Mouse (Mus musculus): ENCODE results near the gene Rnf220. TPM values are rescaled to one million over a fixed set of nuclear protein-coding genes. Genes with fewer than 3 reads are reported as not detected.

Rnf220 gene
- total RNA-seq, 2 experiments from 2014 or later, result 45.8 to 46.7 TPM

DNA sequence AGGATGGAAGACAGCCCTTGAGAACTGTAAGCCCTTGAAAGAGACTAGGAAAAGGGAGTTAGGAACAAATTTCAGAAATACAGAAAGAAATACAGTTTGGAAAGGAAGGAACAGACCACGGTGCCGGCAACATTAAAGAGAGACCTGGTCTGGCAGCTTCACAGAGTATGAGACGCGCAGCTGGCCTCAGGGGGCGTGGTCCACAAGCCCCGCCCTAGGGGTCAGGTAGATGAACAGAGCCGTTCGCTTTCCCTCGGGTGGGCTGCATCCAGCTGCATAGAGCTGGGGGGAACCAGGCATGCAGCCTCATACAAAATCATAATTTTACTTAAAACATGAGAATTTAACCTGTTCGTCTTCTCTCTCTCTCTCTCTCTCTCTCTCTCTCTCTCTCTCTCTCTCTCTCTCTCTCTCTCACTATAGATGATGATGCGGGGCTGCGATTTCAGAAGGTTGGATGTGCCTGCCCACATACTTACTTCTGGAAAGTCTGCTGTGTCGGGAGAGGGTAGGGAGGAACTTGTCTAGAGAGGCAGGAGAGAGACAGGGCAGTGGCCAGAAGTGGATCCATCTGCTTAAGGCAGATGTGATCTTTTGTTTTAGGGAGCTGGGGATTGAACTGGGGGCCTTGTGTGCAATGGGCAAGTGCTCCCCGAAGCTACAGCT lies 59.7 kb downstream of the Rnf220 start:
- DNase-seq, result no peak

DNA sequence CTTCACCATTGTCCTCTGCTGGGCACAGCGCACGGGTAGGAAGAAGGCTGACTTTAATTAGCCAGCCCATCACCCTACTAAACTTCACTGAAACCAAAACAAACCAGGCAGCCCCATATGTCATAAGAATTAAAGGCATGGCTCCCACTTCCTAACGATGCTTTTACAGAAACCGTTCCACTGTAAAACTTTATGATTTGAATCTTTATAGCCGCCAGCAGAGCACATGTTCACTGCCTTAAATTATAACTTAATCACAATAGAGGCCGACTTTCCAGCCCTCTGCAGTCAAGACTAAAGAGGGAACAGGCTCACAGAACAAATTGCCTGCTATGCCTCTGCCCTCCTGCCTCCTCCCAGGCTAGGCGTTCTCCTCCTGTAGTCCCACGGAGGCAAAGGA lies 62.5 kb downstream of the Rnf220 start:
- DNase-seq, result no peak

DNA sequence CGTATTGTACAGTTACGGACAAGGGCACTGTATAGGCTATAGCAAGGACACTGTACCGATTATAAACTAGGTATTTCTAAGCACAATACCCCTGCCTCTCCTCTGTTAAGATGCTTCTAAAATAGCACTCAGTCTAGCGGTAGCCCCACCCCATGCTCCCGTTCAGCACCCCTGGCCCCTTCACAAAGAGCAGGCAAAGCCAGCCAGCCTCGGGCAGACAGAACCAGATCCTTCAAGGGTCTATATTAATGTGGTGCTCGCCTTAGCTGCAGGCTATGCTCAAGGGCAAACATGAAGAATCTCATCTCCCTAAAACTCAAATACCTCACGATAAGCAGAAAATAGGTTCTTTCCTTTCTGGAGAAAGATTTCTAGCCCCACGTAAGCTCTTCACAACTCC lies 67.2 kb downstream of the Rnf220 start:
- DNase-seq, result no peak

DNA sequence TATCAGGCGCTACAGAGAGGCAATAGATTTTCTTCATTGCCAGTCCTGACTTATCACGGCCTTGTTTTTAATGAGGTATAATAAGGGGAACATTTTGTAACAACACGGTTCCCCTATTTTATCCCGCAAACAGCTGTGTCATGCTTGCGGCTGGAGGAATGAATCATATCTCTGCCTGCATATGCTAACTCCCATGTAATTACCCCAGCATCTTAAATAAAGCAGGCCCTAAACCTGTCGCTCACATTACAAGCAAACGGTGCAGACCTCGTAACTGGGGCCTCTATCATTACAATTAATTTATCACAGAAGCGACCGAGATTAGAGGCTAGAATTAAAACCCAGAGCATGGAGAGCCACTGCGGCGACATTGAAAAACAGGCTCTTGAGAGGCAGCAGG lies 69.3 kb downstream of the Rnf220 start:
- no peak for DNase-seq

DNA sequence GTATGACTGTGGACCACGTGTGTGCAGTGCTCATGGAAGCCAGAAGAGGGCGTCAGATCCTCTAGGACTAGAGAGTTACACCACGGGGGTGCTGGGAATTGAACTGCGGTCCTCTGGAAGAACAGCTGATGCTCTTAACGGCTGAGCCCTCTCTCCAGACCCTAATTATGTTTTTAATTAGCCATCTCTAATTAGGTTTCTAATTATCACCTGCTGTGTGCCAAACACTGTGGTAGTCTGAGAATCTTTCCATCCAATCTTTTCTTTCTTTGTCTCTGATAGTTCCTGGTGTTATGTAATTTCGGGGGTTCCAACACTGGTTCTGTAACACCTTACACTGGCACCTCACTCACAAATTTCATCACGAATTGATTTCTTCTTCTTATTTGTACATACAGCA lies 75.8 kb downstream of the Rnf220 start:
- DNase-seq, result no peak

DNA sequence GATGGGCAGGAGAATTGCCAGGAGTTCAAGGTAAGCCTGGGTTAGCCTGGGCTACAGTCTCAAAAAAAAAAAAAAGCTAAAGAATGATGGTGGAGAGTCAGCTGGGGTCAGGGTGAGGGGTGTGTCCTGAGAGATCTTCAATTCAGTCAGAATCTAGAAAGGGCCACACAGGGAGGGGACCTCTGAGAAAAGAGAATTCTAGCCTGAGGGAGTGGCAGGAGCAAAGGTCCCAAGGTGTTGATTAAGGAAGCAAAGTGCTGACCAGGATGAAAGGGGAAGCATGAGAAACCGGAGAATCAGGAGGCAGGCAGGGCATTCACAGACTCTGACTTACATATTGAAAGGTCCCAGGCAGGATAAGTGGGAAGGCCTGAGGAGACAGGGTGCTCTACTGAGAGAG lies 80.0 kb downstream of the Rnf220 start:
- no peak for DNase-seq

DNA sequence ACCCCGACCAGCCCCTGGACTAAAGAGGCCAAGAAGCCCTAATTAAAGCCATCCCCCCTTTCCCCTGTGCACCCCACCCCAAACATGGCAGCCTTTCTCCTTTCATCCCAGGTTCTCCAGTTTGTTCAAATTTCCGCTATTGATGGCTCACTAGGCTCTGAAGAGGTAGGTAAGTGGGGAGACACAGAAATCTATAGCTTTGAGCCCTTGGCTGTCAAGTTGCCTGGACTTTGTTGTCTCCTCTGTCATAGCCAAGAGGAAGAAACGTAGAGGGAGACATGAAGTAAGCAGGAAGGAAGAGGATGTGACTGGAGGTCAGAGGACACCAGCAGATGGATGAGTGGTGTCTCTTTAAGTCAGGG lies 86.8 kb downstream of the Rnf220 start:
- no peak for DNase-seq

DNA sequence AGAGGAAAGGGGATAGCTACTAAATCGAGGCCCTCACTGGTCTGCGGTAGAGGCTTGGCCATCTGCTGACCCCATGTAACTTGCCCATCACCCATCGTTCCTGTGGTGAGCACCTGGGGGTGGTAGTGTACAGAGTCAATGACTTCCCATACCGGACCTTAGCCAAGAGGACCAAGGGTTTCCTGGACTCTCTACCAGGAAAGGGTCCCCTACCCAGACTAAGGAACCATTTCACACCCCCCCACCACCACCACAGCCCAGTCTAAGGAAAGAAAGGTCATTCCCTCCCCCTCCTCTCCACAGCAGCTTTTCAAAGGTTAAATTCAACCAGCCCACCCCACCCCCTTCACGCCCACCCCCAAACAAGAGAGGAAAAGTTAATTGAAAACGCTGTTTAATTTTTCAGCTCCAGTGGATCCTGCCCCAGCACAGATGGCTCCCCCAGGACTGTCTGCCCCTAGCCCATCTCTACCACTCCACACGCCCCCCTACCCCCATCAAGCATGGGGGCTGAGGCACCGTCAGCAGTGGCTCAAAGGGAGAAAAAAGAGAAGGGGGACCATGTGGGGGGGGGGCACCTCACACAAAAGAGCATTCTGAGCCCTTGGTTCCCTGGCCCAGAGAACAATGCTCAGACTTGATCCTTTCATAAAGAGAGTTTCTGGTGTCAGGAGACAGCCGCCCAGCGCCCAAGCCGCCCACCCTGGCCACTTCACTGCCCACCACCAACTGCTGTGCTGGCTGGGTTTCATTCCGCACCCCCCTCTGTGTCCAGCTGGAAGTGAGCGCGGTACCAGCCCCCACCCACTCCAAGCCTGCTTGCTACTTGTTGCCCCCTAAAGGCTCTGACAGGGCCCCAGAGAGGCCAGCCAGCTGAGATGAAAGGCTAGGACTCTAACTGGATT lies 87.5 kb downstream of the Rnf220 start:
- no peak for DNase-seq

DNA sequence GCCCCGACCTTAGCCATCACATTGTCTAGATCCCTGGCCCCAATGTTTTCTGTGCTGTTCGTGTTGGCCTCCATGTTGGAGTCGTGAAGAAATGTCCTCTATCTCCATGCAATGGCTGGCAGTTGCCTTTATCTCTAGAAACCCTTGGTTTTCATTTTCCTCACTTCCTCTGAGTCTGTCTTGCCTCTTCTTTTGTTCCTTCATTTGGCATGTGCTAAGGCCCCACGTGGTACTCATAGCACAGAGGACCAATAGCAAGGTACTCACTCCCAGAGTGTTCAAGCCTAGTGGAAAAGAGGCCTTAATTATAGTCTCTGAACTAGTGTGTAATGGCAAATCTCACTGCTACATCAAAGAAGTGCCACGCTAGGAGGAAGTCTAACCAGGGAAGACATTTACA lies 88.9 kb downstream of the Rnf220 start:
- DNase-seq, result no peak

DNA sequence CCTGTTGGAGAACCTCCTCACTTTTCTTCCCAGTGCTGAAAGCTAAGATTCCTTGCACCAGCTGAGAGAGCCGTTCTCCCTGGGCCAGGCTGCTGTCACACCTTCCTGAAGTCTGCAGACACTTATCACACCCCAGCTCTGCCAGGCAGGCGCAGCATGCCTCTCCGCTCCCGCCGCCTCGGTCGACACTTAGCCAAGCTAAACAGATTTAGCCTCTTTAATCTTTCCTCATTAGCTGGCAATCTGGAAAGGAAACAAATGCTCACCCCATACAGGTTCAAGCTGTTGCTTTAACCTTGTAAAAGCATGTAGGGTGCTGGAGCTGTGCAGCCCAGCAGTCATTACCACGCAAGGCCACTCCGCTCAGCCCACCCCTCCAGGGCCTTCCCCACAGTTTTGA lies 90.9 kb downstream of the Rnf220 start:
- peak; percentile 22 for DNase-seq

DNA sequence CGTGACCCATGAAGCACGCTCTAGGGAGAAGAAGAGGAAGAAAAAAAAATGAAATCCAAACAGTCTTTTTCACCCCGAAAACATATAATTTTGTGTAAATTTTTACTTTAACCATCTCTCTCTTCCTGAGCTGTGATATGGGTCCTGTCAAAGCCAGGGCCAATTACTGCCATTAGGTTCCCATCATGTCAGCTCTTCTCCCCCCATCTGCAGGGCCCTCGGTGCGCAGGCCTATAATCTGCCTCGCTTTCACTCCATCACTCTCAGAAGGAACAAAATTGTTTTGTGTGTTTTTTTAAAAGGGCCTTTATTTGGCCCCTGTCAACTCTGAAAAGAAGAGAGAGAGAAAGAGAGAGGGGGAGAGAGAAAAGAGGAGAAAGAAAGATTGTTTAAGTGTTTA lies 91.6 kb downstream of the Rnf220 start:
- DNase-seq, result no peak

DNA sequence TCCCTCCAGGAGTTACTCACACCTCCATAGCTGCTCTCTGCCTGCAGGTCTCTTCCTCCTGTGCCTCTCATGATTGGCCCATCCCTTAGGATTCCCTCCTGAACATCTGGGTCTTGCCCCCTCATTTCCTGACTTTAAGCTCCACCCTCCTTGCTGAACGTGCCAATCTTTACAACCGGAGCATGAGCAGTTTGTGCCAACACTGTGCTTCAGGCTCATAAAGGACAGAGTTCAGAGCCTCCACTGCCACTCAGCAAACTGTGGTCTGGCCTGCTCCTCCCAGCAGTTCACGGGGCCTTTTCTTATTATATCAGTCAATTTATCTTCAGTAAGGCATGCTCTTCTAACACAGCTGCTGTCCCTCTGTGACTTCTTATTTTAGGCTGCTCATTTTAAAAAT lies 93.4 kb downstream of the Rnf220 start:
- DNase-seq, result no peak

DNA sequence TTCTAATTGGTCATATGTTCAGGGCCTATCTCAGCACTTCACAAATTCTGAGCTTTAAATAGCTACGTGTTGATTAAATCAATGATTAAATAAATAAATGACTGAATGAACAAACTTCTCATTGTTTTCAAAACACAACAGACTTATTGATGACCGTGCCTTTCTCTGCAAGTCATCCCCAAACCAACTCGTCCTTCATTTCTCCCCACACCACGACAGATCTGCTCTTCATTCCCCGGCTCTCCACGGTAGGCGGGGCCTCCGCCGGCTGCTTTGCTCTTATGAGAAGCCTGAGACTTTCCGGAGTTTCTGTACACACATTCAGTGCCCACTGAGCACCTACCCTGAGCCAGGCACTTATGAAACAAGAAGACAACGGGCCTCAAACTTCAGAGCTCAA lies 99.7 kb downstream of the Rnf220 start:
- no peak for DNase-seq

DNA sequence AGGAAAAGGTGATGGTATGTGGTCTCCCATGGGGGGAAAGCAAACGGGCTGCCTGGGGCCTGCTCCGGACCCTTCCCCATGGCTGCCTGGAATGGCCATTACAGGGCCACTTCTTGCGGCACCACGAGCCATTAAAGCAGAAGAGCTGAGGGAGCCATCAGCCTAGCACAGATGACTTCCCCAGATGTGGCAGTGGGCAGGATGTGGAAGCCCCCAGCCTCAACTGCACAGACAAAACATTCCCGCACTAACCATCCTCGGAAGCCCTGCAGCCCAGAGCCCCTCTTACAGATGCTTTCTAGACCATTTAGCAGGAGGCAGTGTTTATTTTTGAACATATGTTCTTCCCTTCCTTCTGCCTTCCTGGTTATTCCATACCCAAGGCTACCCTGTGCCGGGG lies 103.8 kb downstream of the Rnf220 start:
- DNase-seq, result no peak

DNA sequence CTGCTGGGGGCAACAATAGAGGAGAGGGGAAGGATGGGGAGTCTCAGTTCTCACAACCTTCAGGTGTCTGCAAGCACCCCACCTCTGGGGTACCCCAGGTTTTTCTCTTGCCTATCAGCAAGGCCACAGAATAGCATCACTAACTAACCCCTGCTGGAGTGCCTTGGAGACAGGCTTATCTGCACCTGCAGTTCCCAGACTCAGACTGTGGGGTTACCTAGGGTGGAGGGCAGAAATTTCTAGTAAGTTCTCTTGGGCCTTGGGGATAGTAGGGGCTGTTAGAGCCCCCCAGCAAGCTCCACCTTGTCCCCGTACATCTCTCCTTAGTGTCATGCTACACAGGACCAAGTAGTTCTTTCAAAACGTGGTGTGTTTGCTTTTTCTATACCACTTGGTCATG lies 104.5 kb downstream of the Rnf220 start:
- DNase-seq, result no peak

DNA sequence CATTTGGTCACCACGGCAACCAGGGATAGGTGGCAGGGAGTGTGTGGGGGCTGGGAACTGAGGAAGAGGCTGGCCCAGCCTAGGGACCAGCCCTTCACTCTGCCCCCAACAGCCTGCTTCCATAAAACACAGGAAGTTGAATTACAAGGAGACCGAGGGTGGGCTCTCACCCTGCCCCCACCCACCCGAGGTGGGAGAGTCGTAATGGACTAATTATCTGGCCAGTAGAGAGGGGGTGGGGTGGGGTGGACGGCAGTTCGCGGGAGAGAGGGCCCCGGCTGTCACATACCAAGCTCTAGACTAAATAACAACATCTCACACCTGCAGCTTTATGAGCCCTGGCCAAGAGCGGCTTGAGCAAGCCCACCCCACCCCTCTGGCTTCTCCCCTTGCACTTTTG lies 104.9 kb downstream of the Rnf220 start:
- no peak for DNase-seq

DNA sequence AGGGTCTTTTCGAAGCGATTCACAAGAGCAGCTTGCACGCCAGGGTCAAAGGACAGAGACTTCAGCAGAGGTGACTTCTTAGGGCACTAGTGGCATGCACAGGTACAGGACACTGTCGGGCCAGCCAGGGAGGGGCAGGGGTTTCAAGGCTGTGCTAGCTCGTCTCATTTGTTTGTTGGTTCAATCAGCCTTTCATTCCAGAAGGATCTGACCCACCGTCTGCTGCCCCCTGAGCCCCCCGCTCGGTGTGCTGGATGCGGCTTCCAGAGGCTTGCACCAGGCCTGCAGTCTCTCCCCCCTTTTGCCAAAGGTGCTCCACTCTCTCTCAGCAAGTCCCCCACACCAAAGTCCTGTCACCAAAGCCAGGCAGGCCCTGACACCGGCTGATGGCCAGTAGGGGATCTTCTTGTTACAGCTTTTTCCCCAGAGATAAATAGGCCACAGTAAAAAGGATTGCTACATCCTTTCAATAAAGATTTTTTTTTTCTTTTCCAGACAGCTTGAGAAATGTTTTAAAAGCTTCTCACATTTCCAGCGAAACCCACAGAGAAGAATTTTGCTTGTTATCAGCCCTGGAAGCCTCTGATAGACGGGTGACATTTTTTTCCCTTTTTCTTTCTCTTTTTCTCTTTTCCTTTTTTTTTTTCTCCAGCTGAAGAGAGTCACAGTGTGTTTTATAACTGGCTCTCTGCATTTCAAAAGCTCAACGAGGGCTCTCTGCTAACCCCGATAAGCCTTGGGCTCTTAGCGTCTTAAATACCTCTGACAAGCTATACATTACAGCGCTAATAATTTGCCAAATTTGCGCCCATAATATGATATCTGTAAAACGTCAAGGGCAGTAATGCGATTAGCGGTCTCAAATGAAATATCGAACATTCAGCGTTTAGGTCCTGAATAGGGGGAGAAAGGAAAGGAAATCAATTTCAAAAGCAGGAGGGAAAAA lies 105.7 kb downstream of the Rnf220 start:
- DNase-seq, result no peak

DNA sequence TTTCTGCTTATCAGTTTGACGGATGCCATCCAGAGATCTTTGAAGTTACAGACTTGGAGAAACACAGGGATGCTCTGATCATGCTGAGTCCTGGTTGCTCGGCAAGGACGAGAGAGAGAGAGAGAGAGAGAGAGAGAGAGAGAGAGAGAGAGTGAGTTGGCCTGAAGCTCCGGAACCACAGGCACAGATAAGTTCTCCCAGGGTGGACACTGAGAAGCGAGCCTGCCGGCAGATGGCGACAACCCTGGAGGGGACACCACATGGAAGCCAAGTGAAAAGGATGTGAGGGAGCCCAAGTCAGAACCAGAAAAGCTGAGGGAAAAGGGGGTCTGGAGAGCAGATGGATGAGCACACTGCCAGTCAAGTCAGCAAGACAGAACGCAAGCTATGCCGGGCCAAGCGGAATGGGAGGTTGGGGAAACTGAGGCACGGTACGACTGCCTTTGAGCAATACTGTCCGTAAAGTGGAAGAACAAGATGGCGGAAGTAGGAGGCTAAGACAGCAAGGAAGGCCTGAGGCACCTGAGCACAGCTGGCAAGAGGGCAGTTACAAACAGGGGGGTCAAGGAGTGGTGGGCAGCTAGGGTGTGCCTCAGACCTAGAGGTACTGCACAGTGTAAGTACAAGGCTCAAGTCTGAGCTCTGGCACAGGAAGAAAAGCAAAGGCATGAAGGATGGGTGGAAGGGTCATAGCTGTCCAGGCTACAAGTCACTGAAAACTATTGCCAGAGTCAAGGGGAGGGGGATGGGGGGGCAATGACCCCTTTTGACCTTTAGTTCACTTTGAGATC lies 107.4 kb downstream of the Rnf220 start:
- DNase-seq, result peak; percentile 55

DNA sequence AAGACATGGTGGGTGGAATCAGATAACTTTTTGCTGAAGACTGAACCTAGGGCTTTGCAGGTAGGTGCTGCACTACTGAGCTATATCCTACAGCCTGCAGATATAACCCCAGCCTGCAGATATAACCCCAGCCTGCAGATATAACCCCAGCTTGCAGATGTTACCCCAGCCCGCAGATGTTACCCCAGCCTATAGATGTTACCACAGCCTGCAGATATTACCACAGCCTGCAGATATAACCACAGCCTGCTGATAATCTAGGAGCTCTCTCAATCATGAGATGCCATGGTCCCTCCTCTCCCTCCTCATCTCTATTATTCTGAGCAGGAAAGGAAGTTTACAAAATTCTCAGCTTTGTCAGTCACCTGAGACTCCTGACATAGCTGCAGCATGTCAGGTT lies 111.6 kb downstream of the Rnf220 start:
- no peak for DNase-seq

DNA sequence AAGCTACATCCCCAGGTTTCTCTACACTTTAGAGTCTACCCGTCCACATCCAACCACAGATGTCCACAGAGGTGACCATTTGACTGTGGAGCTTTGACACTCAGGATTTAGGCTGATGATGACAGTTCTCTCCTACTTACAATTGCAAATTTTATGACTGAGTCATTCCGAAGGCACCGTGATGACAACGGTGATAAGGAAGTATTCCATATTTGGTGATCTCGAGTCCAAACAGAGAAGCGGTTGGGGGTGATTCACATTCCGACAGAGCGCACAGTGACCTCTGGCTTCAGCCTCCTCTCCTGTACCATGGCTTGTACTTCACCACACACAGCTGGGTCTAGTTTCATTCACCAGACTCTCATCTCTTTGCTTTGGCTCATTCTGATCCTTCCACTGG lies 115.0 kb downstream of the Rnf220 start:
- DNase-seq, result no peak

DNA sequence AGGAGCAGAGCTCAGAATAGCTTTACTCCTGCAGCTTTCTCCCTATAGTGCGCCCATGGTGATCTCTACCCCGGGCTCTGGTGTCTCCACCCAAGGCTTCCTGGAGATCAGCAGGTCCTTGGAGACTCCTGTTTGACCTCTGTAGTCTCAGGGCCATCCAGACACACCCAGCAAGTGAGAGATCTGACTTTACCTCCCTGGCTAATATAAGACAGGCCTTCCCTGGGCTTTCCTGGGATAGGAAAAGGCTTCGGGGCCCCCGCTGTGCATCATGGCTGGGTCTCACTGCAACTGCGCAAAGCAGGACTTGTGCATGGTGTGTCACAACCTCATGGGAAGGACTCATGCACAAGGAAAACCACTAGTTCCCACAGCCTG lies 116.3 kb downstream of the Rnf220 start:
- no peak for DNase-seq

DNA sequence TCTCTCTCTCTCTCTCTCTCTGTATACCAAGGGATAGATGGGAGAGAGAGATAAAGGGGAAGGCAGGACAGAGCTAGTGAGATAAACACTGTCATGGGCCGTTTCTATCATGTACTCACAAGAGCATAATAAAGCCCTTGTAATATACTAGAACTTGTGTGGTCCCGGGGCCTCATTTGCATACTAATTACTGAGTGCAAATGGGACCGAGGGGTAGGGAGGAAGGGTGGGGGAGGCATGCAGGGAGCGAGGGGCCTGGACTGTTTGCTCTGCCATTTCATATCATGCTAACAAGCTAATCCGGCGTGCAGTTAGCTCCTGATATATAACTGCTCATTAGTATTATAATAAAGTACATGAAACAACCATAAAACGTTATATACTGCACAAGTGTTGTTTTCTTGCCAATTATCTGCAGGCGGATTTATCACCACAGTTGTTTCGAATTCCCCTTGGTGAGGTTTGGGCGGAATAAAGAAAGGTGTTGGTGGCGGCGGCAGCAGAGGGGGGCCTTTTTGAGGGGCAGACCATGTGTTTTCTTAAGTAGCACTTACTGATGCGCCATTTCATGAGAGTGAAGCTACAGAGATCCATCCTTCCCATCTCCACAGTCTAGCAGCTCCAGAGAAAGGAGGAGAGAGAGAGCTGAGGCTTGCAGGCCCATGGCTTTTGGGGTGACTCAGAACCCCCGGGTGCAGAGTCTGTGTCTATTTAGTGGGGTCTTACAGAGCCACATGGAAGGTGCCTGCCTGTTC lies 116.9 kb downstream of the Rnf220 start:
- DNase-seq, result no peak
